Mouse (Mus musculus) ES-E14 (cell line): ENCODE measurements around the gene Nebl. TPM values are rescaled to one million over a fixed set of nuclear protein-coding genes. Genes with fewer than 3 reads are reported as not detected.

ENCODE experiments used
- DNase-seq: peaks from one replicate; pipeline ENCODE4 v3.0.0-alpha.2; 2013; ENCODE audit warnings: low read depth, low spot score
- H3K27ac ChIP-seq: 2 replicates; pipeline ENCODE4 v1.5.1; 2012; ENCODE audit warnings: low read depth, mild to moderate bottlenecking, low read length, moderate library complexity, mixed read lengths; ENCODE audit not compliant: poor library complexity, insufficient read depth, severe bottlenecking
- H3K36me3 ChIP-seq: 2 replicates; pipeline ENCODE4 v1.6.1; 2012; ENCODE audit warnings: mild to moderate bottlenecking, low read length, moderate library complexity, mixed read lengths; ENCODE audit not compliant: control insufficient read depth, poor library complexity, insufficient read depth, severe bottlenecking
- H3K4me1 ChIP-seq, 2 experiments: fragments of 150-350 bp in 1 of 2; sonication (generic) in 1 of 2; 2 replicates each; pipeline ENCODE4 v1.6.1; 2012; ENCODE audit warnings: low read length in 2 of 2, mild to moderate bottlenecking in 1 of 2, mixed read lengths in 1 of 2; ENCODE audit not compliant: control insufficient read depth in 2 of 2, insufficient read depth in 2 of 2, poor library complexity in 1 of 2
- H3K4me3 ChIP-seq, 2 experiments: fragments of 150-350 bp in 1 of 2; sonication (generic) in 1 of 2; 2 replicates each; pipeline ENCODE4 v1.5.1; 2012; ENCODE audit warnings: low read length in 2 of 2, low read depth in 1 of 2, mild to moderate bottlenecking in 1 of 2, mixed read lengths in 1 of 2; ENCODE audit not compliant: insufficient read depth in 1 of 2, poor library complexity in 1 of 2, severe bottlenecking in 1 of 2
- H3K9ac ChIP-seq: 2 replicates; pipeline ENCODE4 v1.6.1; 2012; ENCODE audit warnings: low read depth, mild to moderate bottlenecking, low read length, mixed read lengths; ENCODE audit not compliant: poor library complexity, insufficient read depth, severe bottlenecking
- H3K9me3 ChIP-seq: fragments of 150-350 bp; sonication (generic); 2 replicates; pipeline ENCODE4 v1.6.1; 2012; ENCODE audit warnings: low read depth, mild to moderate bottlenecking, low read length; ENCODE audit not compliant: control insufficient read depth, insufficient read depth
- CHD2 ChIP-seq: IDR thresholded peaks from 2 replicates; pipeline ENCODE4 v1.6.1; 2014; ENCODE audit warnings: mild to moderate bottlenecking, low read depth, low read length, inconsistent platforms
- HCFC1 ChIP-seq: IDR thresholded peaks from 2 replicates; pipeline ENCODE4 v1.6.1; 2012; ENCODE audit warnings: low read length, inconsistent platforms, borderline replicate concordance; ENCODE audit not compliant: insufficient read depth
- MAFK ChIP-seq: IDR thresholded peaks from 2 replicates; pipeline ENCODE4 v1.6.1; 2014; ENCODE audit warnings: mild to moderate bottlenecking, low read depth, low read length, inconsistent platforms; ENCODE audit not compliant: insufficient read depth
- ZC3H11A ChIP-seq: IDR thresholded peaks from 2 replicates; pipeline ENCODE4 v1.6.1; 2012; ENCODE audit warnings: low read depth, mild to moderate bottlenecking, inconsistent platforms, low read length, borderline replicate concordance
- ZNF384 ChIP-seq: IDR thresholded peaks from 2 replicates; pipeline ENCODE4 v1.6.1; 2012; ENCODE audit warnings: low read depth, low read length, inconsistent platforms
- in situ Hi-C, 2 experiments: fragments of 600-800 bp; cut with MboI; formaldehyde crosslinking; loops; one replicate each; pipeline ENCODE4 v1.15.1; 2025; ENCODE audit warnings: low sequenced_read_pairs in 2 of 2, inconsistent platforms in 1 of 2; ENCODE audit not compliant: unreplicated experiment in 2 of 2
- total RNA-seq: library from RNA; depleted of rRNA; stranded (reverse); fragments of 300-350 nt; gene quantifications from 2 replicates; pipeline ENCODE4 v1.2.3, GENCODE M21; 2012

Gene Nebl
- total RNA-seq, 1 experiment = 1.2 TPM

GRCm38 (mm10) chr2:17589669-17590068 lies 141.6 kb downstream of the Nebl start:
- Histone ChIP-seq H3K4me1 (no peaks in the 10 kb centered on the region), H3K9me3 (no peaks in the 10 kb centered on the region), H3K9ac (no peak overlapping the region), H3K4me3 (no peak overlapping the region), H3K27ac (no peak overlapping the region), H3K36me3 (no peaks in the 10 kb centered on the region)
- in situ Hi-C loops = no loop called here
- no peak for DNase-seq
- TF ChIP-seq MAFK (no peak), HCFC1 (no peak), ZC3H11A (no peak), CHD2 (no peak), ZNF384 (no peak)

- Histone ChIP-seq H3K9ac (no peak overlapping the region), H3K36me3 (no peaks in the 10 kb centered on the region), H3K9me3 (no peaks in the 10 kb centered on the region), H3K27ac (no peak overlapping the region), H3K4me3 (no peak overlapping the region), H3K4me1 (no peaks in the 10 kb centered on the region)
- no peak for DNase-seq
- in situ Hi-C loops = no loop called here
- TF ChIP-seq ZC3H11A (no peak), HCFC1 (no peak), ZNF384 (no peak), MAFK (no peak), CHD2 (no peak)
These were observed 145.8 kb downstream of the Nebl start for GRCm38 (mm10) chr2:17585329-17585992.

GRCm38 (mm10) chr2:17575648-17576047 lies 155.6 kb downstream of the Nebl start:
- Histone ChIP-seq H3K27ac (no peak overlapping the region), H3K4me1 (no peaks in the 10 kb centered on the region), H3K9me3 (no peaks in the 10 kb centered on the region), H3K4me3 (no peak overlapping the region), H3K36me3 (no peaks in the 10 kb centered on the region), H3K9ac (no peak overlapping the region)
- in situ Hi-C loops = no loop called here
- DNase-seq = no peak
- TF ChIP-seq MAFK (no peak), ZC3H11A (no peak), HCFC1 (no peak), CHD2 (no peak), ZNF384 (no peak)

GRCm38 (mm10) chr2:17571716-17572115 lies 159.5 kb downstream of the Nebl start:
- no peaks in the 10 kb centered on the region for H3K4me1 ChIP-seq
- H3K36me3 ChIP-seq = no peaks in the 10 kb centered on the region
- in situ Hi-C loops = no loop called here
- TF ChIP-seq ZNF384 (no peak), CHD2 (no peak), MAFK (no peak), ZC3H11A (no peak), HCFC1 (no peak)
- H3K27ac ChIP-seq = no peak overlapping the region
- no peaks in the 10 kb centered on the region for H3K9me3 ChIP-seq
- no peak for DNase-seq
- H3K9ac ChIP-seq = no peak overlapping the region
- no peak overlapping the region for H3K4me3 ChIP-seq
